Mouse (Mus musculus): ENCODE measurements at regions not wholly inside any gene's neighbourhood (a gene's known extent, or its start where the extent isn't known, plus 50 kb on each side); places are given as distances from the start of the nearest gene placed in this dataset.

DNA sequence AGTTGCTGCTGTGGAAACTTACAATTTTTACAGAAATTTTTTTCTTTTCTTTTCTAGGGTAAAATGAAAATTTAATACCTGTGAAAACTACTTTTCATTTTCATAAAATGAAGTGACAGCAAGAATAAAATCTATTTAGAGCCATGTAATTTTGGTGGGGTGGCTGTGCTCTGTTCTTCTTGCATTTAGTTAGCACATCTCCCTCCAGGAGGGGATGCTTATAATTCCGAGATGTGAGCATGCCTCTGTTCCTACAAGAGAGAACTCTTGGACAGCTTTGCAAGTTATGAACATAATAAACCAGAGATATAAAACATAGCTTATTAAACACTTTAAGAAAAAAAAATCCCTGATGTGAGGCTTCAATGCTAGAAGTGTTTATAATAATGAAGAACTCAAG, 313.9 kb upstream of the Dph6 start:
- no peak for DNase-seq (ENCODE audit: low read depth, low spot score)

DNA sequence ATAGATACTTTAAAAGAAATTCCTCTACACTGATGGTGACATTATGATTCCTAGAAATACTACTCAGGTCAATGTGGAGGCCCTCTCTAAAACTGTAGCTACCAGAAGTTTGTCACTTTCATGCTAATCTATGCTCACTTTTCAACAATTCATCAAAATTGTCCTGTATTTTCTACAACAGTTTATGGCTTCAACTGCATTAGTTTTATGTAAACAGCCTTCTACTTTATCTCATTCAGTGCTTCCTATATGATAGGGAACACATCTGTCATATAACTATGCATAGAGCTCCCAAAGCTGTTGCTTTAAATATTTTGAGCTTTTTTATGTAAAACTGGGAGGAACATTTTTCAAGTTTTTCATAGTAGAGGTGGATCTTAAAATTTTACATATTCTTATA, 338.7 kb upstream of the Dph6 start:
- DNase-seq (ENCODE audit: low read depth, low spot score): no peak

DNA sequence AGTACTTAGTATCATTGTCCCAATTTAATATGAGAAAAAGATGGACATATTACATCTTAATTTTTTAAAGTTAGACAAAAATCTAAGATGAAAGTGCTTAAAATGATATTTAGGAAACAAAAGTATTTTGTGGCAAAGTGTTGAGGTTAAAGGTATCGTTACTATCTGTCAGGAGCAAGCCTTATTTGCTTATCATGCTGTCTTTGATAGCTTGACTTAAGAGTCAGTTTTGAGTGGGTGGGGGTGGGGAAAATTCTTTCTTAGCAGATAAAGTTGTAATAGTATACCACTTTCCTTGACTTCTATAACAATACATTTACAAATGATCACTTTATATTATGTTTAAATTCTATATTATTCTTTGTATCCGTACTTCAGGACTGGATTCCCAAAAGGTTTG, 339.1 kb upstream of the Dph6 start:
- DNase-seq (ENCODE audit: low read depth, low spot score): no peak

DNA sequence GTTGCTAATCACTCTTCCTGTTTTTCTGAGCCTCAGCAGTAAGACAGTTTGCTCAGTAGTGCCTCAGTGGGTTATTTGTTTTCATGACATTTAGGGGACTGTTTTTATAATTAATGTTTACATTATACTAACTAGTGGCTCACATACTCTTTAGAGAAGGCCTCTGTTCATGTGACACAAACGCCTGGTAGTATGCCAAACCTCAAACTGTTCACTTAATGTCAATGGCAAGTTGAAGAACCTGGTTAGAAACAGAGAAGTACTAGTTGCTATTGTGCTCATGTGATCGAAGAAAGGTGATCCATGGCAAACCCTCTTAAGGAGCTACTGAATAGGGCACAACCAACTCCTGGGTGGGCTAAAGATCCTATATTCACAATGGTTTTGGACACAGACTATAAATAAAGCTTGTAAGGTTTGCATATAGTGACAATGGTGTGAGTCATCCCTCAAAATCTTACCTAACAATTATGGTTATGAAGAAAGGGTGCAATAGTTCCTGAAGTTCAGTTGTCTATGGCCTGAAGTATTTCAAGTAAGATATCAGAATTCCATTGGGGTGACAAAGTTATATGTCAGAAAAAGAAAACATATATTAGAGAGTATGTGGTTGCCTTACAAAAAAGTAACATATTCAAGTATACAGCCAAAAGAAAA, 340.1 kb upstream of the Dph6 start:
- no peak for DNase-seq (ENCODE audit: low read depth, low spot score)

DNA sequence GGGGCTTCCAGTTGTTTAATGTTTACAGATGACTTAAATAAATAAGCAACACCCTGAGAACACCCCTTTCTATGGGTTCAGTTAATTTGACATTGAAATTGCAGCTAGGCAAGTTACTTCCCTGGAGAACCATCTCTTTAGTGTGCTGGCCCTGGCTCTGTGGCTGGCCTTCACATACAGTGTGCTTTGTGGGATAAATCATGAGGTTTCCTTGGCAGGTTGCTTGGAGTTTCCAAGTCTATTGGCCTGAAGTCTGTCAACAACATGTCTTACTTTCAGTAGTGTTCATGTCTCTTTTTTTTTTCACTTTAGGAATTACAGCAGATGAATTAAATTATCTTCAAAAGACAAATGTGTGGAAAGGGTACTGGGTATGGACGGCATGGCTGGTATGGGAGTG, 359.2 kb upstream of the Dph6 start:
- no peak for DNase-seq (ENCODE audit: low read depth, low spot score)

DNA sequence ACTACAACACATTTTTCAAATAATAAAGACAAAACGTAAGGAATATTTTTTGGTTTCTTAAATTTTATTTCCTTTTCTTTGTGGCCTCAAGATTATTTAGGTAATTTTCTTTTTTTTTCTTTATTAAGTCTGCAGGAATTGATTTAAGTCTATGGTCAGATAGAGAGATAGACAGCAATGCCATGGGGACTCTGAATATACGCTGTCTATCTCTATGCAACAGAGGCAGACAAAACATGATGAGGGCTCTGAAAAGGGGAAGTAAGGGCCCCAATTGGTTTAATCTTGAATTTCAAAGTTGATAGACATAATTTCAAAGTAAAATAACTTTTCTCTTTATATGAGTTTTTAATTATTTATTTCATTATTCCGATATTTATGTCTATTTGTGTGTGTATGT, 372.0 kb upstream of the Dph6 start:
- no peak for DNase-seq (ENCODE audit: low read depth, low spot score)

DNA sequence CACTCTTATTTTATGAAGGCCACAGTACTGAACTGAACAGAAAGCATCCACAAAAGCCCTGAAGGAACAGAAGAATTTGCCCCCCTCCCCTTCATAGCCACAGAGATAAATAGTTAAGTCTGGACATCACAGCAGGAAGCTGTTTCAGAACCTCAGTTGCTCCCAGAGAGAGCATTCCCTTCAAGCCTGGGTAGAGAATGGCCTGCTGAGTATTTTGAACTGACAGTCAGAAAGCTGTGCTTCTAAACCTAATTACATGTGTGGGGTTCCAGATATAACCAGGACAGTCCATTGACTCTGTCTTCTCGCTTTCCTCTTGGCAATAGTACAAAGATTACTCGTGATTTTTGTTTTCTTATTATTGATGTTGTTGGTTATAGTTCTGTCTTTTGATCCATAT, 376.4 kb upstream of the Dph6 start:
- no peak for DNase-seq (ENCODE audit: low read depth, low spot score)

DNA sequence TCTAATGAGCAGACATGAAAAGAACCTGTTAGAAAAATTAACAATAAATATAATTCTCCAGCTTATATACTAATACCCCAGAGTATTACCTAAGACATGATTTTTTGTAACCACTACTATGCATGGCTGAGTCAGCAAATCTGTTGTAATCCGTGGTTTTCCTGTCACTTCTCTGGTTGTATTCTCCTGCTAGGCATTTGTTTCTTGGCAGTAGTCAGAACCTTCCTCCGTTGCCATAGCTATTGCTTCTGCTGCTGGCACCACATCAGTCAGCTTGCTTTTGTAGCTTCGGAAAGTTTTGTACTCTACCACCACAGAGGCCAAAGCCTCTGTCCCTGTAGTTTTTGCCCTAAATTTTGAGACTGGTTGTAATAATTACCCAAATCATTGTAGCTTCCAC, 381.4 kb upstream of the Dph6 start:
- no peak for DNase-seq (ENCODE audit: low read depth, low spot score)

DNA sequence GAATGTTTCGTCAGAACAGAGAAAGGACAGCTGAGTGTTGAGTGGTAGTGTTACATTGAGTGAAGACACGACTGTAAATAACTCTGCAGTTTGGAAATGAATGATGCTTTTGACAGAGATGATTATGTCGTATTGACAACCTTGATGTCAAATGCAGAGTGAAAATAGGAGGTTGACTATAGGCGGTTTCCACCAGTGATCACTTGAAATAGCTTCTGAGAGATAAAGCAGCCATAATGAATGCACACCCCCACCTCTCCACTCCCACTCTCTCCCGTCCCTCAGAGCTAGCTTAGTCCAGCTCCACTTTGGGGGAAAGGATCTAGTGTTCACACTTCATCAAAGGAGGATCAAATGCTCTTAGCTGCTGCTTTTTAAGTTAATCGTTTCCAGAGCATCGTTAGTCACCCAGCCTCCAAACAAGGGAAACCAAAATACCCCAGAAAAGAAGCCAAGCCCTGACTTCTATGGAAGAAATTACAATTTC, 387.6 kb upstream of the Dph6 start:
- no peak for DNase-seq (ENCODE audit: low read depth, low spot score)

DNA sequence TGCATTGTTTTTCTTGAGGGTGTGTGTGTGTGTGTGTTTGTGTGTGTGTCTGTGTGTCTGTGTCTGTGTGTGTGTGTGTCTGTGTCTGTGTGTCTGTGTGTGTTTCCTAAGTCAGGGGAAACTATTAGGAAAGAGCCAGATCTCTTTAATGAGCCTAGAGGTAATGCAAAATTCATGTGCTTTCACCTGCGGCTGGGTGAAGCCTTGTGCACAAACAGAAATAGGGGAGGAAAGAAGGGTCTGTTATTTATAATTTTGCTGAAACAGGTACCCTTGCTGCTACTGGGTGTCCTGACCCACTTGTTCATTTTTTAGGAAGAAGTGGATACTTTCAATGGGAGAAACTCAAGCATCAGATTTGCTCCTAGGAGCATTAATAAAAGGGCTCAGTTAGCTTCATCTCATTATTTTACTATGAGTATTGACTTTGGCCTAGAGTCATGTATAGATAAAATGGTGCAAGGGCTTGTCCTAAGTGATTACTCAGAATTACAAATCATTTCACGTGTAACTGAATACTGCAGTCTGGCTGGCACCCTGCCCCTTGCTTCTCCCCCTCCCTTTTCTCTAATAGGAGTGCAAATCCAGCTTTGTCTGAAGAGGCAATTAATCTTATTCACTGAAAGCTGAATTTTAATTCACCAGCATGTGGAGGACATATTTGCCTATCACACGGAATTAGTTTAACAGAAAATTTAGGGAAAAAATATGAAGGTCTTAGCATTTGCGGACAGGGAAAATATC, 401.7 kb upstream of the Dph6 start:
- no peak for DNase-seq (ENCODE audit: low read depth, low spot score)

DNA sequence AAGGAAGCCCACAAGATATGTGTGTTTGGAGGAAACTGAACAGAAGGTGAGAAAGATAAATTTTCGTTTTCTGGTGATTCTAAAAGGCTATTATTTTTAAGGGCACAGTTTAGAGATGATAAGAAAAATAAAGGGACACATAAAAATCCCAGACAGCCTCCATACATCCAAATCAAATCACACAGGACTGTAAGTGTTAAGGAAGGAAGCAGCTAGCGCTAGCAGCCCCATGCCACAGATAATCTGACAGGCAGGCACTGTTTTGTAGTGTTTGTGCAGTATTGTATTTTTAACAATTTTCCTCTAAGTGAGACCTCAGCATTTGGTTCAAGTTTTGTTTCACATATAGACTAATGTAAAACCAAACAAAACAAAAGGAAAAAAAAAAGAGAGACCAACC, 402.4 kb upstream of the Dph6 start:
- DNase-seq (ENCODE audit: low read depth, low spot score): no peak

DNA sequence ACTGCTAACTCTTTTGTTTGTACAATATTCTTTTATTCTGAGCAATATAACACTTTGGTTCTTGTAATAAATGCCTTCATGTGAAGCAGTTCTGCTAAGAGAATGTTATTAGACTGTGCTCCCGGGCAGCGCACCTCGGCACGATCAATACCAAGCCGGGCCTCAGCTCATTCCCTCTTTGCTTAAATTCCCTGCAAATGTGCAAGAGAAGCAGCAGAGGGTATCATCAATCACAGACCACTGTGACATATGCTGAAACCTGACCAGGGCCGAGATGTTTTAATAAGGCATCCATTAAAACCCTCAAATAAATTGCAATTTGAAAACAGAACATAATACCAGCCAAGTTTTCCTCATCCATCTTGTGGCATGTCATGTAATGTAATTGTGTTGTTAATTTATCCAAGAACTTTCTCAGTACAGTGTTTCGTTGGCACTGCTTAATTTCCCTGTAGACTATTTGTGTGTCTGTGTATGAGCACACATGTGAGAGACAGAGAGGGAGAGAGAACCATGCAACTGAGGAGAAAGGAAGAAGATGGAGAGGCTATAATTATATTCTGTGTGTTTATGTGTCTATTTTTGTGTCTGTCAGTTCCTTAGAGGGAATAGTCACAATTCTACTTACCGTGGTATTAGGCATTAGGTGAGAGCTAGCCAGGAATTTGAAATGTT, 412.9 kb upstream of the Dph6 start:
- DNase-seq (ENCODE audit: low read depth, low spot score): no peak

DNA sequence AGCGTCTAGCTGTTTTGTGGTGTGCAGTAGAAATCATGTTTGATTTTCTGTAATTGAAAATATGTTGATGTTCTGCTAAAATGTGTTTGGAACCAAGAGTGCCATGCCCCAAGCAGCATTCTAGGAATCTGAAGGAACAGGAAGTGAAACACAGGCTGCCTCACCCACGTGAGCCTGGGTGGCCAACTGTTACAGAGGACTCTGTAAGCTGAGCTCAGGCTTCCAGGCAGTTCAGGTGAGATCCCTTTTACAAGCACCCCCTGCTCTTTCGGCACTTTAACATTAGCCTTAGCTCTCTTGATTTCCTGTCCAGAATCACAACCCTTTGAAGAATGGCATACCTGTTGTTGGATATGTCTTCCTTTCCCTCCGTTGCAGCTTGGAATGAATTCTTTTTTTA, 414.9 kb upstream of the Dph6 start:
- DNase-seq (ENCODE audit: low read depth, low spot score): no peak

DNA sequence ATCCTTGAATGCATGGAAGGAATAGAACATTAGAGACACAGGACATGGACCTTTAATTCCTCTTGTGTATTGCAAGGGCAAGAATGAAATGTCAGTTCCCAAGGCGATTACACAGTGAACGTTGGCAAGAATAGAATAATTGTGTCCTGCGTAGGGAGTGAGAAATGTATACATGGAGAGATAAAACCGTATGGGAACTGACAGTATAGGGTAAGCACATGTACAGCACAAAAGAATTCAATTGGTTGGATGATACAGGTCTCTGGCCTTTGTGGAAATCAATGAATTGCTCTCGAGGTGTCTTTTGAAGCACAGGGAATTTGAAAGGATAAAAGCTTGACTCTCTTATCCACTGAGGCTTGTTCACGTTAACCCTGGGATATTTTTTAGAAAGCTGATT, 415.4 kb upstream of the Dph6 start:
- no peak for DNase-seq (ENCODE audit: low read depth, low spot score)

DNA sequence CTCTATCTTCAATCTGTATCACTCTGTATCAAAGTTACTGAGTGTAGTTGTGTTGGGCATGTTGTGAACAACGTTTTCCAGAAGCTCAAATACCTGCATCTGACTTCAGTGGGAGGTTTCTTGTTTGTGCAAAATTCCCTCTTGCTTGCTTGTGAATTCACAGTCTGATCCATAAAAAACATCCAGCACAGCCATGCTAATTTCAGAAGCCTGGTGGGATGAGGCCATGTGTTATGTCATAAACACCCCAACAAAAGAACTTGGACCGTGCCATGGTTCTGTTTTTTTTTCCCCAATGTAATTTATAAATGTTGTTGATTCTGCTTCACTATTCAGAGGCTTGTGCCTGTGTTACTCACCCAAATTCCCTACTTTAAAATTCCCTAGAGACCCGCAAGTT, 415.9 kb upstream of the Dph6 start:
- DNase-seq (ENCODE audit: low read depth, low spot score): no peak

DNA sequence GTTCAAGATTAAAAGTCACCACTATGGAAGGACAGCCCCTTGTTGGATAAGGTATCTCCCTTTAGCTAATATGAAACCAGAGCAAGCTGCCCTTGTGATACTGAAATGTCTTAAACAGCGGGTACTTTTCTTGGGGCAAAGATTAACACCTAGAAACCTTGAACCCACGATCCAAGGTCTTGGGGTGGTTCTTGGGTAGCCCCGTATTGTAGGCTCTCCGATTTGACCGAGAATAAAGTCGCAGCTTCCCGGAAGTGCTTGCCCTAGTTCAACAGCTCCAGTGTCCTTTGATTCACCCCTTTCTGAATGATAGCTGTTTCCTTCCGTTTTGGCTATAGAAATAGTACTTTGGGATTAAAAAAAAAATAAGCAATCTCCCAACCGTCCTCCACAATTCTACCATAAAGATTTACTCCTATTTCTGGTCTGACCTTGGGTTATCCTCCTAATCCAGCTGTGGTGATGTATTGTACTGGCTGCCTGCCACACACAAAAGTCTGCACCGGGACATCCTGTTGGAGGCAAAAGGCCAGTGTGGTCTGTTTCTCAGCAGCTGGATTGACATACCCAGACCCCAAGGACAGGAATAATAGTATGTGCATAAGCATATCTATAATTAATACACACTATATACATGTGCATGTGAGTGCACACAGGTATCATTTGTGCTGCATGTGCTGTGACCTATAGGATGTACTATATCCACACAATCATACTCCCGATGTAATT, 427.0 kb upstream of the Dph6 start:
- no peak for DNase-seq (ENCODE audit: low read depth, low spot score)

DNA sequence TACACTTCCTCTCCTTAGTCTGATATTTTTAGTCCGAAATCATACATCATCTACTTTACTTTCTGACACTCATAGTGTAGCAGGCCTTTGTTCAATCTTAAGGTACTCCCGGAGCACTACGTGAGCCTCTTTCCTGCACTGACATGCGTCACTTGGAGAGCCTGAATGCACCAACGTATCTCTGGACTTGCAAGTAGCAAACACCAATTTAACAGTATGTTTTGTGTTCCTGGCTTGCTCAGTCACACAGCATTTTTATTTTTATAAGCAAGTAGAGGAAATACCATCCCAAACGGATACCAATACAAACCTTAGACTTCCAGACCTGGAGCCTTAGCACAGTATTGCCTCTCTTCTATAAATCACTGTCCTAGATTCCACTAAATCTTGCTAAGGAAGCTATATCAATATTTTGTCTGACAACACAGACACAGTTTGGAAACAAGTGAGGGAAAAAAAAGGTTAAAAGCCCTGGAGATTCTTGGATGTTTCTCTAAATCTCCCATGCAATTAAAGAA, 427.6 kb upstream of the Dph6 start:
- DNase-seq (ENCODE audit: low read depth, low spot score): no peak

DNA sequence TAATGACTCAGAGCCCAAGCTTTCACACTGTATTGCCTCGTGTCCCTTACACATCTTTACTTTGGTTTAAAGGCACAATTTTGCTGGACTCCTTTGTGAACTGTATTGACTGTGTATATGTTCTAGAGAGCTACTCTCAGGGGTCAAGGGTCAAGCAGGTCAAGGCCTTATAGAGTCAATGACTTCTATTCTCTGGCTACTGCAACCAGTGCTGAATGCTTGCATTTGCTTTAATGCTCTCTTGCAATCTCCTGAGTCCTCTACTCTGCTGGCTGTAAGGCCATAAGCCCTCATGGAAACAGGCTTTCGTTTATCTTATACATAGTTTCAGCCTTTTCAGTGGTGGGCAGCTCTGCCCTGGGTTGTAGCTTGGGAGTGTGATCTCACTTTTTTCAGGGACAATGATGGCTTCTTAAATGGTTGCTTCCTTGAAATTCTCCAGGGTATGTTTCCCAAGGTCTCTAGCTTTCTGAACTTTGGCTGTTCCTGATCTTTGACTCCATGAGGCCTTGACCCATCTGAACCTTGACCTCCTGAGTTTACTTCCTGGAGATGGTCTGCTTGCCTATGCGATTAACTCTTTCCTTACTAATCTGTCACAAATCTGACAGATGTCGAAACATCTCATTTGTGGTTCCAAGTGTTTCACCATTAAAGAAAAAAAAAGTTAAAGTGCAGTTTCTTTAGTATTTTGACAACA, 433.8 kb upstream of the Dph6 start:
- DNase-seq (ENCODE audit: low read depth, low spot score): no peak

DNA sequence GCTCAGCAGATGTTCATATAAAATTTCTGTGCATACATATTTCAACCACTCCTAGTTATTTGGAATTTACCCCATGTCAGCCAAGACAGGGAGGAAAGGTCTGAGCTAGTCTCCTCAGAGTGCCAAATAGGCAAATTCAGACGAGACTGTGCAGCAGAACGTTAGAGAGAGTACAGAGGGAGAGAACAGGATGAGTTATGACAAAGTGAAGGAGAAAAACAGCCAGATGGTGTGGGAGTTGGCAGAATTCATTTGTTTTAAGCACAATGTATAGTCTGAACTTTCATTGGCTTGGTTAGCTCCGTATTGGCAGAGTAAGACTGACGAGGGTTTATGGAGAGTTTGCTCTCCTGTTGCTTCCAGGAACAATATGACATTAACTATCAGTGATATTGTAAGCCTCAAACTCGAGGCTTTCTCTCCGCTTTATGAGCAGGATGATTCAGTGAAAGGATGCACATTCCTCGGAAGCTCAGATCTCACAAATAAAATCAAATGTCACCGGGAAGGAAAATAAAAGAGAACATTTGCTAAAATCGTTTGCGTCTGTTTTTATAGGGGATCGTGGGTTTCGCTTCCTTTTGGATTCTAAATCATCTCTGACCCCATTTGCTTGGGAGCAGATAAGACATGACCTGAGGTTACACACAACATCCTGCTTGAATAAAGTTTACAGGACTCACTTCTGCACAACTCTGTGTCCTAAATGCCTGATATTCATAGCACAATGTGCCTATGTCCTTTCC, 435.8 kb upstream of the Dph6 start:
- no peak for DNase-seq (ENCODE audit: low read depth, low spot score)

DNA sequence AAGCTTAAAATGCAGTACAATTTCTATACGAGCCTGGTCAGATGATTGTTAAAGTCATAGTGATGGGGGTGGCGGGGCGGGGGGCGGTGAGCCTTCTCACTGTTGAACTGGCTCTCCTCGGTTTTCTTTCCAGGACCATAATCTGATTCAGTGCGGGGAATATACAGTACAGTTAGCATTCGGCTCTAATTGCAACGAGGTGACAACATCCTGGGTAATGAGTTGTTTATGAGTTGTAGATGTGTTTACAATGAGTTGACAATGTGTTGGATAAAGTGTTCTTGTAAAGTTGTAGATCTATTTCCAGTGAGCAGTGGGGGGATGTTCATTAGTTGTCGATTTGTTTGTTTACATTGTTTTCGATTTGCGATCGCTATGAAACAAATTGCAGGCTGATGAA, 440.6 kb upstream of the Dph6 start:
- no peak for DNase-seq (ENCODE audit: low read depth, low spot score)

DNA sequence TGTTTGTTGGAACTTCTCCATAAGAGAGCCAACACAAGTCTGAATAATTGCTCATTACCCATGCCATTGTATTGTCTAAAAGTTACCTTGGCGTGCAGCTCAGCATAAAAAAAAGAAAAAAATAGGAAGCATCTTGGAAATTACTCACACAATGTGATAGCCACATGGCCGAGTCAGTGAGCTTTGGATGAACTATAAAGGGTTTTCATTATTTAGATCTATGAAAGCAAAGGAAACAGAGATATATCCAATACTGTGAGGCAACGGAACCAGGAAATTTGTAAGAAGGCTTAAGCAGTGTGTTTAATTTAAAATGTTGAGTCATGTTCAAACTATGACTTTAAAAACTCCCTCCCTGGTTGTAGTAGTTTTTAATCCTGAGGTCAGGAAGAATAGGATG, 446.7 kb upstream of the Dph6 start:
- DNase-seq (ENCODE audit: low read depth, low spot score): no peak
